Mouse (Mus musculus) urinary bladder, adult 2 months (tissue): ENCODE data around the gene Zbtb39. TPM values are rescaled to one million over a fixed set of nuclear protein-coding genes. Genes with fewer than 3 reads are reported as not detected.

Experiments
- DNase-seq: peaks from one replicate; pipeline ENCODE4 v3.0.0; 2022; ENCODE audit warnings: low spot score
- polyA plus RNA-seq: library from polyadenylated mRNA; depleted of rRNA; stranded (reverse); fragments of >200 nt; gene quantifications from 2 replicates; pipeline ENCODE4 v1.2.3, GENCODE M21; 2012; rRNA removed

Gene Zbtb39
- 6.1 and 7.6 TPM in 2 replicates for polyA plus RNA-seq

- DNase-seq: peak; percentile 87
Observed at GRCm38 (mm10) chr10:127739083-127739660, at the start of gene Zbtb39. TSS of gene Zbtb39 (plus strand) at chr10:127739538.

- no peak for DNase-seq
Observed at GRCm38 (mm10) chr10:127691053-127691452, 48.3 kb upstream of the Zbtb39 start.

- no peak for DNase-seq
Observed at GRCm38 (mm10) chr10:127694636-127695035, 44.7 kb upstream of the Zbtb39 start.

- DNase-seq: no peak
Observed at GRCm38 (mm10) chr10:127695775-127696174, 43.6 kb upstream of the Zbtb39 start.

- no peak for DNase-seq
Observed at GRCm38 (mm10) chr10:127698966-127699365, 40.4 kb upstream of the Zbtb39 start.

GRCm38 (mm10) chr10:127703299-127703698, 36.0 kb upstream of the Zbtb39 start:
- no peak for DNase-seq

GRCm38 (mm10) chr10:127704293-127704692, 35.0 kb upstream of the Zbtb39 start:
- no peak for DNase-seq

- DNase-seq: no peak
Observed at GRCm38 (mm10) chr10:127704766-127705220, 34.5 kb upstream of the Zbtb39 start, which contains the start of gene Myo1a. TSS of gene Myo1a (plus strand) at chr10:127705170.

GRCm38 (mm10) chr10:127705783-127706182, 33.6 kb upstream of the Zbtb39 start:
- DNase-seq: no peak

GRCm38 (mm10) chr10:127707721-127708120, 31.6 kb upstream of the Zbtb39 start:
- DNase-seq: no peak

- no peak for DNase-seq
Observed at GRCm38 (mm10) chr10:127708850-127709370, 30.4 kb upstream of the Zbtb39 start.

- DNase-seq: no peak
Observed at GRCm38 (mm10) chr10:127710331-127710730, 29.0 kb upstream of the Zbtb39 start.

GRCm38 (mm10) chr10:127712736-127713135, 26.6 kb upstream of the Zbtb39 start:
- no peak for DNase-seq

GRCm38 (mm10) chr10:127721671-127722418, 17.5 kb upstream of the Zbtb39 start:
- DNase-seq: no peak

- no peak for DNase-seq
Observed at GRCm38 (mm10) chr10:127724178-127724577, 15.2 kb upstream of the Zbtb39 start, which contains the start of gene Tac2. TSS of gene Tac2 (plus strand) at chr10:127724478.

- DNase-seq: no peak
Observed at GRCm38 (mm10) chr10:127725136-127725535, 14.2 kb upstream of the Zbtb39 start.

- no peak for DNase-seq
Observed at GRCm38 (mm10) chr10:127728437-127728836, 10.9 kb upstream of the Zbtb39 start.

GRCm38 (mm10) chr10:127730285-127730932, 8.9 kb upstream of the Zbtb39 start:
- no peak for DNase-seq

GRCm38 (mm10) chr10:127730933-127731310, 8.4 kb upstream of the Zbtb39 start:
- no peak for DNase-seq

GRCm38 (mm10) chr10:127731397-127731796, 7.9 kb upstream of the Zbtb39 start:
- no peak for DNase-seq

- no peak for DNase-seq
Observed at GRCm38 (mm10) chr10:127734434-127734833, 4.9 kb upstream of the Zbtb39 start.

- no peak for DNase-seq
Observed at GRCm38 (mm10) chr10:127736266-127736665, 3.1 kb upstream of the Zbtb39 start.
